Mouse (Mus musculus) bone marrow macrophage, adult 2 months (primary cell): ENCODE results near the gene C2cd4d.

ENCODE experiments used
- CTCF ChIP-seq: IDR thresholded peaks from 2 replicates; pipeline ENCODE4 v1.5.1; 2012; ENCODE audit warnings: low read depth, mild to moderate bottlenecking, low read length, moderate library complexity
- POLR2A ChIP-seq: IDR thresholded peaks from 2 replicates; pipeline ENCODE4 v1.6.1; 2012; ENCODE audit warnings: mild to moderate bottlenecking, low read depth, low read length, borderline replicate concordance

DNA sequence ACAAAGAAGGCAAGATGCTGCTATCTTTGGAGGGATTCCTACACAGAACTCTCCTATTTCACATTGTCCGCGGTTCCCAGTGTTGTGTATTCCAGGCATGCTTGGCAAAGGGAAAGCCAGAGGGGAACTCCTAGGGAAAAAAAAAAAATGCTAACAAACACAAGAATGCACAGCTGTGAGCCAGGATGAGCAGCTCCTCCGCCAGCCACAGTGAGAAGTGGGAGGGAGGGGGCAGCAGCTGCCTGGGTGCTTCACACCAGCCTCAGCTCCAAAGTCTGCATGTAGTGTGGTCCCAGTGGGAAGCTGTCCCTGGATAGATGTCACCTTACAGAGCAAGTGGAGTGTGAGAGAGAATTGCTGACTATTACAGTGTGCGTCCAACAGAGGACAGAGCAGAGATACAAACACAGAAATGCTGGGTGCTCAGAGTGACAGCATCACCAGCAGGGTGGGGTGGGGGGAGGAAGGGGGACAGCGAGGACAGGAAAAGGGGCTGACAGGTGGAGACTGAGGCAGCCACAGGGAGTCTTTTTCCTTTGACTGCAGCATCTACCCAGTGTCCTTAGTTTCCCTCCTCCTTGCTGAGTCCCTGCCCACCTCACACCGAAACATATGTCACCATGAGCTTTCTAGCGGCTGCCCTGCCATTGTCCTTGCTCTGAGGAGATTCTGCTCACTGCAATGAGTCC is 42.3 kb downstream of the C2cd4d start:
- TF ChIP-seq CTCF (no peak), POLR2A (no peak)
